30 mouse cellular contexts compared by ENCODE assay signal in the genomic region with DNA sequence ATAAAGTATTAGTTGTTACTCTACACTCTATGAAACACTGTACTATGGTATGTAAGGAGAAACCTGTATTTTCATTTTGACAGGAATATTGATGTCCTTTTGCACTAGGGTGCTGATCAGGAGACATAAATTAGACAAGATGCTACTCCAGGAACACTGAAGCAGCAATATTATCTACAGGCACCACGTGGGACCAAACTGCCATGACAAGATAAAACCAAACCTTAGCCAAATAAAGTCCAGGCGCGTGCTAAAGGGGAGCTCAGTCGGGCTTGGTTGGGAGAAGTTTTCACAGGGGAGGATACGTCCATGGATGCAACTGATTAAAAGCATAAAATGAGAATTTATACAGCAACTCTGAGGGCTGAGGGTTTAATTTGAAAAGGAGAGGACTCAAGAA. TPM values are rescaled to one million over a fixed set of nuclear protein-coding genes. Genes with fewer than 3 reads are reported as not detected.
DNase-seq lines count a peak whose midpoint lies in the region; ATAC-seq and TF ChIP-seq lines count a peak whose summit lies in the region.
"Had no signal": no experiment of that assay in that cellular context is flagged by ENCODE, and none has a peak within 500 bp of the region (broad histone marks: within the 10 kb centered on the region; RNA-seq: fewer than 3 reads in every experiment).

No protein-coding gene starts in this region.

- H3K4me3 ChIP-seq in hindbrain, postnatal 0 days (ENCODE audit: low read length), result no peak overlapping the region
- no peak overlapping the region for H3K4me3 ChIP-seq in hindbrain, embryonic 12.5 days
- no peak overlapping the region for H3K4me3 ChIP-seq in midbrain, embryonic 11.5 days (ENCODE audit: low read depth, low read length)
- no peak overlapping the region for H3K4me3 ChIP-seq in midbrain, embryonic 13.5 days (replicated peaks)
- no peak overlapping the region for H3K4me3 ChIP-seq in liver, embryonic 11.5 days (ENCODE audit: low read depth, low read length)
- H3K4me3 ChIP-seq in liver, embryonic 14.5 days (ENCODE audit: insufficient read depth in 1 of 2, low read depth in 2 of 2, low read length in 2 of 2), result no peak overlapping the region
- H3K4me3 ChIP-seq: embryonic facial prominence, embryonic 10.5 days; embryonic facial prominence, embryonic 13.5 days; erythroblast, embryonic 14.5 days; forebrain, embryonic 12.5 days; forebrain, embryonic 15.5 days; heart, adult 2 months; heart, embryonic 10.5 days; heart, embryonic 13.5 days; hindbrain, embryonic 15.5 days had no signal

- no peaks in the 10 kb centered on the region for H3K9me3 ChIP-seq in hindbrain, postnatal 0 days (ENCODE audit: low read length)
- H3K9me3 ChIP-seq in hindbrain, embryonic 12.5 days (replicated peaks), result no peaks in the 10 kb centered on the region
- no peaks in the 10 kb centered on the region for H3K9me3 ChIP-seq in midbrain, embryonic 11.5 days (ENCODE audit: control insufficient read depth, low read length)
- no peaks in the 10 kb centered on the region for H3K9me3 ChIP-seq in midbrain, embryonic 13.5 days
- no peaks in the 10 kb centered on the region for H3K9me3 ChIP-seq in liver, embryonic 11.5 days (ENCODE audit: control insufficient read depth, low read length)
- H3K9me3 ChIP-seq in liver, embryonic 14.5 days (ENCODE audit: control insufficient read depth, low read length), result no peaks in the 10 kb centered on the region
- H3K9me3 ChIP-seq: embryonic facial prominence, embryonic 10.5 days; embryonic facial prominence, embryonic 13.5 days; forebrain, embryonic 12.5 days; forebrain, embryonic 15.5 days; heart, embryonic 10.5 days; heart, embryonic 13.5 days; hindbrain, embryonic 15.5 days had no signal

- no peaks in the 10 kb centered on the region for H3K27me3 ChIP-seq in hindbrain, postnatal 0 days (ENCODE audit: insufficient read depth, low read length)
- no peaks in the 10 kb centered on the region for H3K27me3 ChIP-seq in hindbrain, embryonic 12.5 days
- H3K27me3 ChIP-seq in midbrain, embryonic 11.5 days (ENCODE audit: control insufficient read depth, insufficient read depth, low read length), result no peaks in the 10 kb centered on the region
- H3K27me3 ChIP-seq in midbrain, embryonic 13.5 days, result no peaks in the 10 kb centered on the region
- no peaks in the 10 kb centered on the region for H3K27me3 ChIP-seq in liver, embryonic 11.5 days (replicated peaks; ENCODE audit: control insufficient read depth, insufficient read depth, low read length)
- H3K27me3 ChIP-seq in liver, embryonic 14.5 days (ENCODE audit: control insufficient read depth, insufficient read depth, low read length), result no peaks in the 10 kb centered on the region
- H3K27me3 ChIP-seq: embryonic facial prominence, embryonic 13.5 days; forebrain, embryonic 12.5 days; forebrain, embryonic 15.5 days; heart, embryonic 13.5 days; hindbrain, embryonic 15.5 days had no signal

- peak; percentile 37; the same call in 1 of the 2 replicates for TF ChIP-seq EP300 in liver, embryonic 14.5 days (IDR thresholded peaks at IDR 0.05; ENCODE audit: low read depth)

- no peaks in the 10 kb centered on the region for H3K4me1 ChIP-seq in hindbrain, postnatal 0 days (ENCODE audit: insufficient read depth, low read length)
- no peaks in the 10 kb centered on the region for H3K4me1 ChIP-seq in hindbrain, embryonic 12.5 days
- no peaks in the 10 kb centered on the region for H3K4me1 ChIP-seq in midbrain, embryonic 11.5 days (ENCODE audit: control insufficient read depth, insufficient read depth, low read length)
- H3K4me1 ChIP-seq in midbrain, embryonic 13.5 days (replicated peaks), result no peaks in the 10 kb centered on the region
- no peaks in the 10 kb centered on the region for H3K4me1 ChIP-seq in liver, embryonic 11.5 days (replicated peaks; ENCODE audit: control insufficient read depth, insufficient read depth, low read length)
- no peaks in the 10 kb centered on the region; a peak in 2 of 4 replicates for H3K4me1 ChIP-seq in liver, embryonic 14.5 days (replicated peaks; ENCODE audit: control insufficient read depth in 2 of 2, insufficient read depth in 2 of 2, low read length in 1 of 2)
- H3K4me1 ChIP-seq: embryonic facial prominence, embryonic 10.5 days; embryonic facial prominence, embryonic 13.5 days; hindbrain, embryonic 15.5 days had no signal

- no peak overlapping the region for H3K4me2 ChIP-seq in hindbrain, postnatal 0 days (ENCODE audit: low read depth, low read length)
- H3K4me2 ChIP-seq in hindbrain, embryonic 12.5 days (replicated peaks), result no peak overlapping the region
- H3K4me2 ChIP-seq in midbrain, embryonic 11.5 days, result no peak overlapping the region
- H3K4me2 ChIP-seq in midbrain, embryonic 13.5 days (replicated peaks), result no peak overlapping the region
- no peak overlapping the region for H3K4me2 ChIP-seq in liver, embryonic 11.5 days
- no peak overlapping the region for H3K4me2 ChIP-seq in liver, embryonic 14.5 days (ENCODE audit: low read depth)
- H3K4me2 ChIP-seq: embryonic facial prominence, embryonic 13.5 days; forebrain, embryonic 12.5 days; forebrain, embryonic 15.5 days; heart, embryonic 13.5 days; hindbrain, embryonic 15.5 days had no signal

- DNase-seq in hindbrain, postnatal 0 days (ENCODE audit: low spot score), result peak; percentile 1
- no peak for DNase-seq in midbrain, embryonic 11.5 days (ENCODE audit: low spot score, missing footprints)
- DNase-seq in liver, embryonic 11.5 days (ENCODE audit: low spot score), result no peak
- DNase-seq in liver, embryonic 14.5 days (ENCODE audit: low read depth in 3 of 3, low spot score in 3 of 3), result peak in 1 of 3 experiments; percentile 6
- no peak for DNase-seq in gastrocnemius, adult 8-10 months (ENCODE audit: low spot score in 2 of 2)
- DNase-seq in thymus, postnatal 10 days (ENCODE audit: low spot score in 2 of 2), result no peak
- DNase-seq: adrenal gland, adult 8-10 months; adrenal gland, postnatal 25 days; cerebellum, adult 11 months; cerebellum, adult 2 months; cerebellum, postnatal 10 days; cerebellum, postnatal 36 days; embryo, embryonic 11 days; gastrocnemius, postnatal 10 days; gastrocnemius, postnatal 36 days; heart, adult 2 months; heart, postnatal 14 days; heart, postnatal 4 days had no signal

- H3K36me3 ChIP-seq in hindbrain, postnatal 0 days (ENCODE audit: insufficient read depth, low read length), result no peaks in the 10 kb centered on the region
- no peaks in the 10 kb centered on the region for H3K36me3 ChIP-seq in hindbrain, embryonic 12.5 days
- H3K36me3 ChIP-seq in midbrain, embryonic 11.5 days (ENCODE audit: control insufficient read depth, insufficient read depth, low read length), result no peaks in the 10 kb centered on the region
- H3K36me3 ChIP-seq in midbrain, embryonic 13.5 days, result no peaks in the 10 kb centered on the region
- H3K36me3 ChIP-seq in liver, embryonic 11.5 days (ENCODE audit: control insufficient read depth, insufficient read depth, low read length), result no peaks in the 10 kb centered on the region
- H3K36me3 ChIP-seq in liver, embryonic 14.5 days (replicated peaks; ENCODE audit: control insufficient read depth, insufficient read depth, low read depth), result no peaks in the 10 kb centered on the region
- H3K36me3 ChIP-seq: embryonic facial prominence, embryonic 10.5 days; embryonic facial prominence, embryonic 13.5 days; forebrain, embryonic 12.5 days; forebrain, embryonic 15.5 days; heart, embryonic 10.5 days; heart, embryonic 13.5 days; hindbrain, embryonic 15.5 days had no signal

- no peak overlapping the region for H3K9ac ChIP-seq in hindbrain, postnatal 0 days (replicated peaks; ENCODE audit: low read length)
- no peak overlapping the region for H3K9ac ChIP-seq in hindbrain, embryonic 12.5 days
- H3K9ac ChIP-seq in midbrain, embryonic 11.5 days (ENCODE audit: low read length), result no peak overlapping the region
- H3K9ac ChIP-seq in midbrain, embryonic 13.5 days (replicated peaks), result no peak overlapping the region
- no peak overlapping the region for H3K9ac ChIP-seq in liver, embryonic 11.5 days (ENCODE audit: low read depth, low read length)
- no peak overlapping the region for H3K9ac ChIP-seq in liver, embryonic 14.5 days (replicated peaks)
- H3K9ac ChIP-seq: embryonic facial prominence, embryonic 13.5 days; forebrain, embryonic 12.5 days; forebrain, embryonic 15.5 days; heart, embryonic 13.5 days; hindbrain, embryonic 15.5 days had no signal

- 82% methylated on average over 5 of the region's 5 CpGs for WGBS in hindbrain, postnatal 0 days
- WGBS in hindbrain, embryonic 12.5 days, result 86% methylated on average over 5 of the region's 5 CpGs
- WGBS in midbrain, embryonic 11.5 days, result 87% methylated on average over 5 of the region's 5 CpGs
- 82% methylated on average over 5 of the region's 5 CpGs for WGBS in midbrain, embryonic 13.5 days
- WGBS in liver, embryonic 11.5 days, result 50% methylated on average over 5 of the region's 5 CpGs
- WGBS in liver, embryonic 14.5 days (ENCODE audit: insufficient replicate concordance), result 38% methylated on average over 5 of the region's 5 CpGs

- no peak for TF ChIP-seq CTCF in hindbrain, postnatal 0 days (IDR thresholded peaks at IDR 0.05; ENCODE audit: low read depth)
- no peak for TF ChIP-seq CTCF in liver, embryonic 14.5 days (IDR thresholded peaks at IDR 0.05; ENCODE audit: low read depth)

- no peak overlapping the region for H3K27ac ChIP-seq in hindbrain, postnatal 0 days
- H3K27ac ChIP-seq in hindbrain, embryonic 12.5 days, result no peak overlapping the region
- H3K27ac ChIP-seq in midbrain, embryonic 11.5 days (ENCODE audit: low read depth, low read length), result no peak overlapping the region
- no peak overlapping the region for H3K27ac ChIP-seq in midbrain, embryonic 13.5 days
- H3K27ac ChIP-seq in liver, embryonic 11.5 days (ENCODE audit: low read depth, low read length), result no peak overlapping the region
- H3K27ac ChIP-seq in liver, embryonic 14.5 days, result no peak overlapping the region
- H3K27ac ChIP-seq: embryonic facial prominence, embryonic 10.5 days; embryonic facial prominence, embryonic 13.5 days; forebrain, embryonic 12.5 days; forebrain, embryonic 15.5 days; heart, adult 2 months; heart, embryonic 10.5 days; hindbrain, embryonic 15.5 days had no signal

- no peak for ATAC-seq in hindbrain, postnatal 0 days
- no peak for ATAC-seq in hindbrain, embryonic 12.5 days (ENCODE audit: low FRiP score)
- peak; percentile 11; the same call in 1 of the 2 replicates for ATAC-seq in midbrain, embryonic 11.5 days (ENCODE audit: low FRiP score)
- ATAC-seq in midbrain, embryonic 13.5 days, result no peak
- ATAC-seq in liver, embryonic 11.5 days (replicated peaks; ENCODE audit: low FRiP score), result 0 out of 2 replicates have a peak, but pooled peaks have one; percentile 43
- peak; percentile 65; the same call in 1 of the 2 replicates for ATAC-seq in liver, embryonic 14.5 days (ENCODE audit: insufficient read depth)
- ATAC-seq: activated CD4-positive, CD25-positive, alpha-beta regulatory T cell, adult 4 months; forebrain, embryonic 15.5 days had no signal

RNA-seq across cellular contexts. Expression of a gene that starts 53.1 kb away (rescaled TPM):
- total RNA-seq in hindbrain, postnatal 0 days (2014; rRNA removed), result 5.3 and 5.5 TPM in 2 replicates
- polyA plus RNA-seq in hindbrain, postnatal 0 days (2015; fragmentation: Nextera tagmentation; extraction: Ambion mirVana), result 2.0 and 2.6 TPM in 2 replicates
- polyA plus RNA-seq in hindbrain, embryonic 12.5 days (2016; fragmentation: Nextera tagmentation; extraction: Ambion mirVana), result 5.3 and 5.5 TPM in 2 replicates
- 4.4 and 4.5 TPM in 2 replicates for polyA plus RNA-seq in midbrain, embryonic 11.5 days (2014; fragmentation: Nextera tagmentation; extraction: Ambion mirVana)
- polyA plus RNA-seq in midbrain, embryonic 13.5 days (2015; fragmentation: Nextera tagmentation; extraction: Ambion mirVana), result 2.3 and 2.5 TPM in 2 replicates
- polyA plus RNA-seq in liver, embryonic 11.5 days (2014; fragmentation: Nextera tagmentation; extraction: Ambion mirVana), result 2.6 and 2.9 TPM in 2 replicates
- polyA plus RNA-seq in liver, embryonic 14.5 days (2012; rRNA removed), result 0.54 and 0.73 TPM in 2 replicates
- 0.56 and 0.75 TPM in 2 replicates for polyA plus RNA-seq in liver, embryonic 14.5 days (2014; fragmentation: Nextera tagmentation; extraction: Ambion mirVana)
- 1 to 10 TPM; 1.4 to 2.8 (median 1.8) TPM for total RNA-seq in gastrocnemius, adult 8-10 months (2022)
- total RNA-seq: granulocyte monocyte progenitor cell, adult 5-6 weeks had no signal
- polyA plus RNA-seq: activated CD4-positive, CD25-positive, alpha-beta regulatory T cell, adult 4 months had no signal

Comparison
In these comparisons a context has a peak if more than half of its experiments do, and no peak if none do; other contexts are left out.
1. ATAC-seq: peak in midbrain, embryonic 11.5 days (single experiment), liver, embryonic 11.5 days (single experiment) and liver, embryonic 14.5 days (single experiment); none in hindbrain, postnatal 0 days (single experiment), hindbrain, embryonic 12.5 days (single experiment) and midbrain, embryonic 13.5 days (single experiment).